Mouse (Mus musculus) heart, embryonic 14.5 days (tissue): ENCODE measurements around the gene Ccl20. TPM values are rescaled to one million over a fixed set of nuclear protein-coding genes. Genes with fewer than 3 reads are reported as not detected.

Experiments used
- ATAC-seq: fragments of 200-750 bp; cut with Nextera tagmentation; 2 replicates; pipeline ENCODE4 v1.8.0; 2017; ENCODE audit warnings: low read depth, moderate TSS enrichment; ENCODE audit not compliant: insufficient number of reproducible peaks, insufficient read depth, low FRiP score
- H3K27ac ChIP-seq, 2 experiments: fragments of 200-500 bp in 1 of 2; fragments of 300-500 bp in 1 of 2; sonication (generic) in 1 of 2; replicated peaks in 1 of 2; 2 replicates each; pipeline ENCODE4 v1.5.1; 2012 to 2014; ENCODE audit warnings: low read depth in 2 of 2, low read length in 2 of 2, control low read depth in 1 of 2, mild to moderate bottlenecking in 1 of 2, mixed read lengths in 1 of 2; ENCODE audit not compliant: control insufficient read depth in 1 of 2, insufficient read depth in 1 of 2
- H3K27me3 ChIP-seq: fragments of 300-500 bp; sonication (generic); 2 replicates; pipeline ENCODE4 v1.6.1; 2014; ENCODE audit warnings: mild to moderate bottlenecking, low read length, control low read depth; ENCODE audit not compliant: control insufficient read depth, insufficient read depth
- H3K36me3 ChIP-seq: fragments of 300-500 bp; sonication (generic); 2 replicates; pipeline ENCODE4 v1.6.1; 2014; ENCODE audit warnings: mild to moderate bottlenecking, control low read depth, low read length, mixed read lengths; ENCODE audit not compliant: control insufficient read depth, insufficient read depth
- H3K4me1 ChIP-seq, 2 experiments: fragments of 200-500 bp in 1 of 2; fragments of 300-500 bp in 1 of 2; sonication (generic) in 1 of 2; 2 replicates each; pipeline ENCODE4 v1.6.1; 2012 to 2014; ENCODE audit warnings: low read length in 2 of 2, control low read depth in 1 of 2, mixed read lengths in 1 of 2; ENCODE audit not compliant: control insufficient read depth in 2 of 2, insufficient read depth in 2 of 2
- H3K4me2 ChIP-seq: fragments of 300-500 bp; sonication (generic); 2 replicates; pipeline ENCODE4 v1.6.1; 2014; ENCODE audit warnings: mild to moderate bottlenecking, low read length
- H3K4me3 ChIP-seq, 2 experiments: fragments of 200-500 bp in 1 of 2; fragments of 300-500 bp in 1 of 2; sonication (generic) in 1 of 2; 2 replicates each; pipeline ENCODE4 v1.5.1; 2012 to 2014; ENCODE audit warnings: low read length in 2 of 2, mild to moderate bottlenecking in 2 of 2, control low read depth in 1 of 2, low read depth in 1 of 2, moderate library complexity in 1 of 2; ENCODE audit not compliant: control insufficient read depth in 1 of 2, insufficient read depth in 1 of 2
- H3K9ac ChIP-seq: fragments of 300-500 bp; sonication (generic); 2 replicates; pipeline ENCODE4 v1.6.1; 2014; ENCODE audit warnings: mild to moderate bottlenecking, low read length
- H3K9me3 ChIP-seq: fragments of 300-500 bp; sonication (generic); 2 replicates; pipeline ENCODE4 v1.6.1; 2016; ENCODE audit warnings: low read length, control low read depth; ENCODE audit not compliant: control insufficient read depth
- WGBS: fragments of 180-500 bp; shearing (Covaris S2); extraction: QIAGEN DNeasy Blood & Tissue Kit; methylation state at CpG from one replicate; pipeline ENCODE4 v1.1.7; 2014; 5-methylcytosine and 5-hydroxymethylcytosine counted together
- polyA plus RNA-seq: library from polyadenylated mRNA; unstranded; fragments of >200 nt; fragmentation: Nextera tagmentation; extraction: Ambion mirVana; gene quantifications from 2 replicates; pipeline ENCODE4 v1.2.1, GENCODE M21; 2014

Ccl20 gene
- polyA plus RNA-seq, 1 experiment from 2014 or later = 0.36 TPM

DNA sequence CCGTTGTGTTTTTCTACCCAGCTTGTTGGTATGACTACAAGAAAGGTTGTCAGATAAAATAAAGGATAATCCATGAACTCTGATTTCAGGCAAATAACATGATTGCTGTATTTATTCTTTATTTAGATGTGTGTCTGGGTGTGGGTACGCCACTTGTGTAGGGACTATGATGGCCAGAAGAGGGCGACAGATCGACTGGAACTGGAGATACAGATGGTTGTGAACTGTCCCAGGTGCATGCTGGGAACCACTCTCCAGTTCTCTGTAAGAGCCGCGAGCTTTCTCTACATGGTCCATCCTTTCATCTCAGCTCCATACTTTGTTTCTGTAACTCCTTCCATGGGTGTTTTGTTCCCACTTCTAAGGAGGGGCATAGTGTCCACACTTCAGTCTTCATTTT is 22.2 kb downstream of the Ccl20 start:
- no peaks in the 10 kb centered on the region for H3K9me3 ChIP-seq
- H3K27ac ChIP-seq = no peak overlapping the region
- no peak overlapping the region for H3K4me2 ChIP-seq
- H3K36me3 ChIP-seq = no peaks in the 10 kb centered on the region
- H3K4me1 ChIP-seq = no peaks in the 10 kb centered on the region
- ATAC-seq = no peak
- H3K4me3 ChIP-seq = no peak overlapping the region
- H3K9ac ChIP-seq = no peak overlapping the region
- WGBS = 78% methylated on average over 6 of the region's 6 CpGs
- H3K27me3 ChIP-seq = no peaks in the 10 kb centered on the region

DNA sequence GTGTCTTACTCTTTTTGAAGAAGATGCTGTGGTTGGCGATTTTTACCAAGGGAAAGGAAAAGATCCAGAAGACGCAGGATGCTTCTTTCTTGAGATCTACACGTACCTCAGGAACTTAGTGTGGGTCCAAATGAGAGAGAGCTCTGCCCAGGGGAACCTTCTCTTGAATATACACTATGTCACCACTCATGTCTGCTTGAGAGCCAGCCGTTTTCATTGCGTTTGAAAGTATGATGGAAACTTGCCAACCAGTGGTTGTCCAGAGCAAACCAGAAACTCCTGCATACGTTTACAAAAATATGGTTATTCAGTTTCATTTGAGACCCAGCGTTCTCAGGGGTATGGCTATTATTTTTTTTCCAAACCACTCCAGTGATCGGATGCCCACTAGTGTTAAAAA is 24.9 kb downstream of the Ccl20 start:
- Histone ChIP-seq H3K4me1 (no peaks in the 10 kb centered on the region), H3K4me2 (no peak overlapping the region), H3K4me3 (no peak overlapping the region), H3K27ac (no peak overlapping the region), H3K9me3 (no peaks in the 10 kb centered on the region), H3K36me3 (no peaks in the 10 kb centered on the region), H3K9ac (no peak overlapping the region), H3K27me3 (no peaks in the 10 kb centered on the region)
- WGBS = 71% methylated on average over 8 of the region's 8 CpGs
- no peak for ATAC-seq

DNA sequence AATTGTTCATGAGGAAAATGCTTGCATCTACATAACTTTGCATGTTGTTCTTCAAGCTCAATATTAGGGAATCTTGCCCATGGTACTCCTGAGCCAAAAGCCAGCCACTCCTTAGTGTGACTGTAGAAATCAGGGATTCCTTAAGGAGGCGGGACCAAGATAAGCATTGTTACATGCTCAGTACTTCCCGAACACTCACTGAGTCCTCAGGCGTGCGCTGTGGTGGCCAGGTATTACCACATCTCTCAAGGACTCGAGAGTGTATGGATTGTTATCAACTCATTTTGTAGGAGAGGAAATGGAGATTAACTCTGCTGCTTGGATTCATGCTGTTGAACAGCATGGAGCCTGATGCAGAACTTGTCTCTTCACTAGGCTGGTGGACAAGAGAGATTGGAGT is 25.5 kb downstream of the Ccl20 start:
- WGBS = 68% methylated on average over 5 of the region's 5 CpGs

DNA sequence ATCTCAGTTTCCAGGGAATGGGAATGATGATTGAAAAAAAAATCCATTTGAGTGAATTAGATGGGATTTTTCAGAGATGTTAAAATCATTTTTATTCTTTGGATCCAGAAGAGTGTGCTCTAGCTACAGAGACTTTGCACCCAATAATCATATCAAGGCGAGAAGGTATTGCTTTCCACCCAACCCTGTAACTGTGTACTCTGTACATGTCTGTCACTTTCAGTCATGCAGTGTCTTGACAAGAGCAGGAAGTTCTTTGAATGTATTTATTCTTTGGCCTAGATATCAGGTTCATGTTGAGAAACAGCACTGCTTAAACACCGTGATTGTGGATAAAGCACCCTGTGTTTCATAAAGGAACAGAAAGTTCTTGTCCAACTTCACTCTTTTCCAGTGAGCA is 30.0 kb downstream of the Ccl20 start:
- Histone ChIP-seq H3K27me3 (no peaks in the 10 kb centered on the region), H3K4me3 (no peak overlapping the region), H3K9ac (no peak overlapping the region), H3K9me3 (no peaks in the 10 kb centered on the region), H3K36me3 (no peaks in the 10 kb centered on the region), H3K4me1 (no peaks in the 10 kb centered on the region), H3K27ac (no peak overlapping the region), H3K4me2 (no peak overlapping the region)
- no peak for ATAC-seq
- WGBS = 68% methylated on average over 2 of the region's 2 CpGs

More for the DNA sequence above, 25.5 kb downstream of the Ccl20 start:
- Histone ChIP-seq H3K9ac (no peak overlapping the region), H3K4me1 (no peaks in the 10 kb centered on the region), H3K4me3 (no peak overlapping the region), H3K27ac (no peak overlapping the region), H3K36me3 (no peaks in the 10 kb centered on the region), H3K4me2 (no peak overlapping the region), H3K27me3 (no peaks in the 10 kb centered on the region), H3K9me3 (no peaks in the 10 kb centered on the region)
- ATAC-seq = no peak

DNA sequence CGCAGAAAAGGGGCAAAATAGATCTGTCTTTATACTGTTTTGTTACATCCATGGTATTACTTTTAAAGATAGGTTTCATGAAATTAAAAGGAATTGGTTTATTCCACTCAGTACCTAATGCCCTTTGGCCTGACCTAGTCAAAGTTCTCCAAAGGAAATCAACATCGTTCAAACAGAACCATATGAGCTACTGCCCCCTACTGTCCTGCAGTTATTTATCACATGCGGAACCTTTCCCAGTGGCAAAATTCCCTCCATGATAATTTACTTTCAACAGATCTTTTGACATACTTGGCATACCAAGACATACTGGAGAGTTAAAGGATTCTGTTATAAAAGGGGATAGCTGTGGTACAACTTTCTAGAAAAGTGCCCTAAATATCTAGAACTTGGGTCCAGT is 33.7 kb downstream of the Ccl20 start:
- no peaks in the 10 kb centered on the region for H3K4me1 ChIP-seq
- WGBS = 67% methylated on average over 3 of the region's 3 CpGs
- no peak overlapping the region for H3K4me2 ChIP-seq
- no peaks in the 10 kb centered on the region for H3K9me3 ChIP-seq
- H3K27ac ChIP-seq = no peak overlapping the region
- H3K36me3 ChIP-seq = no peaks in the 10 kb centered on the region
- no peak overlapping the region for H3K4me3 ChIP-seq
- ATAC-seq = no peak
- H3K9ac ChIP-seq = no peak overlapping the region
- H3K27me3 ChIP-seq = no peaks in the 10 kb centered on the region

DNA sequence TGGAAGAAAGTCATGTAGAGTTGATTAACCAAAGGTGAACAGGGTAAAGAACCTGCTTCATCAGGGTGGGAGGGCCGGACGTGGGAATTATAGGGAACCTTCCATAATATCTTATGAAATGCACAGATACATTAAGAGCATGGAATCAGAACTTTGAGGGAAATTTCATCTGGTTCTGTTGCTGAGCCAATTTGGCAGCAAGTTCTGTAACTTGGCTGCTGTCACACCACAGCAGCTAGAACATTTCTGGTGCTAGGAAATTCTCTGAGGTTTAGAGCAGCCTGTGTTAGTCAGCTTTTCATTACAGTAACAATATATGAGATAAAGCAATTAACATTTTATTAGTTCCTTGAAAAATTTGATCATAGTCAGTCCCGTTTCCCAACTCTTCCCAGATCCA is 36.4 kb downstream of the Ccl20 start:
- Histone ChIP-seq H3K4me3 (no peak overlapping the region), H3K4me2 (no peak overlapping the region), H3K36me3 (no peaks in the 10 kb centered on the region), H3K9ac (no peak overlapping the region), H3K27me3 (no peaks in the 10 kb centered on the region), H3K27ac (no peak overlapping the region), H3K9me3 (no peaks in the 10 kb centered on the region), H3K4me1 (no peaks in the 10 kb centered on the region)
- 82% methylated on average over 3 of the region's 3 CpGs for WGBS
- no peak for ATAC-seq

DNA sequence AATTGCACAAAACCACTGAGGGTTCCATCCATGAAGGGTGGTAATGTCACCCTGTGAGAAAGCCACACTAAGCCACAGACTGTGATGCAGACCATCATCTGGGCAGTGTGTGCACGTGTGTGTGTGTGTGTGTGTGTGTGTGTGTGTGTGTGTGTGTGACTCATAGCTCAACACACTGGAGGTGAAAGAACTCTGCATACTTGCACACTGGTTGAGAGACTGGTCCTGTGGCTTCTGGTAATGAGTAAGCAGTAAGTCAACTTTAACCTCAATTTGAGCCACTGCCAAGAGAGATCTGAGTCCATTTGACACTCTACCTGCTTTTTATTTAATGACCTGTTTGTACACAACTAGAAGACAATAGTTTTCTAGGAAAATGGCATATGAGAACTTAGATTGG is 40.3 kb downstream of the Ccl20 start:
- H3K4me1 ChIP-seq = 0 out of 4 replicates have a peak, but pooled peaks cover 0 to 3% of the 10 kb centered on the region in 2 experiments
- H3K4me2 ChIP-seq = no peak overlapping the region
- no peak overlapping the region for H3K9ac ChIP-seq
- H3K4me3 ChIP-seq = no peak overlapping the region
- H3K27ac ChIP-seq = no peak overlapping the region
- H3K9me3 ChIP-seq = no peaks in the 10 kb centered on the region
- ATAC-seq = no peak
- H3K36me3 ChIP-seq = no peaks in the 10 kb centered on the region
- 54% methylated on average over 1 of the region's 1 CpGs for WGBS
- H3K27me3 ChIP-seq = no peaks in the 10 kb centered on the region

DNA sequence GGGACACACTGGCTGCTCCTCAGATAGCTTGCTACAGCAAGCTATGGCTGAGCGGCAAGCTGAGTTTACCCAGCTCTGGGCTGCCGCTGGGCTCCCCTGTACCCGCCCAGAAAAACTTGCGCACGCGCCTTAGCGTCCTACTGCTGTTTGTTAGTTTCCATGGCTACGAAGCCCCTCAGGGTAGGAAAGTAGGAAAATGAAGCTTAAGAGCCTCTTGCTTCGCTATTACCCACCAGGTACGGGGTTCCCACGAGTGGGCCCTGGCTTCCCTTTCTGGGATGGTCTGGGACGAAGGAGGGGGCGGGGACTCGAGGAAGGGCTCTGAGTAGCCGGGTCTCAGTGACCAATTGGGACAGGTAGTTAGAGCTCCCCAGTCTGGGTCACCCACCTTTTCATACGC is 43.0 kb downstream of the Ccl20 start, which contains the start of gene Daw1:
Gene Daw1, plus strand, starts transcription at position 150 of the 400 bp plus-strand sequence.
- H3K9me3 ChIP-seq = no peaks in the 10 kb centered on the region
- peak; percentile 56; the same call in 1 of the 2 replicates for ATAC-seq
- H3K27ac ChIP-seq = no peak within 1 kb of the TSS
- H3K36me3 ChIP-seq = no peaks in the 10 kb centered on the region
- H3K4me3 ChIP-seq = peak within 1 kb of the TSS; percentile 58 to 63
- peak within 1 kb of the TSS; percentile 72 for H3K9ac ChIP-seq
- H3K4me2 ChIP-seq = peak within 1 kb of the TSS; percentile 71
- no peaks in the 10 kb centered on the region for H3K27me3 ChIP-seq
- peaks cover 0 to 3% of the 10 kb centered on the region in 2 experiments; a peak in 2 of 4 replicates for H3K4me1 ChIP-seq
- WGBS = 3% methylated on average over 16 of the region's 16 CpGs
